Mouse (Mus musculus) adrenal gland, postnatal 0 days (tissue): ENCODE data around the gene Gm12248. TPM values are rescaled to one million over a fixed set of nuclear protein-coding genes. Genes with fewer than 3 reads are reported as not detected.

Experiments used
- polyA plus RNA-seq: library from polyadenylated mRNA; unstranded; fragments of >200 nt; fragmentation: Nextera tagmentation; extraction: Ambion mirVana; gene quantifications from 2 replicates; pipeline ENCODE4 v1.2.1, GENCODE M21; 2015

Gene Gm12248
- polyA plus RNA-seq = 0.17 and 1.3 TPM in 2 replicates

DNA sequence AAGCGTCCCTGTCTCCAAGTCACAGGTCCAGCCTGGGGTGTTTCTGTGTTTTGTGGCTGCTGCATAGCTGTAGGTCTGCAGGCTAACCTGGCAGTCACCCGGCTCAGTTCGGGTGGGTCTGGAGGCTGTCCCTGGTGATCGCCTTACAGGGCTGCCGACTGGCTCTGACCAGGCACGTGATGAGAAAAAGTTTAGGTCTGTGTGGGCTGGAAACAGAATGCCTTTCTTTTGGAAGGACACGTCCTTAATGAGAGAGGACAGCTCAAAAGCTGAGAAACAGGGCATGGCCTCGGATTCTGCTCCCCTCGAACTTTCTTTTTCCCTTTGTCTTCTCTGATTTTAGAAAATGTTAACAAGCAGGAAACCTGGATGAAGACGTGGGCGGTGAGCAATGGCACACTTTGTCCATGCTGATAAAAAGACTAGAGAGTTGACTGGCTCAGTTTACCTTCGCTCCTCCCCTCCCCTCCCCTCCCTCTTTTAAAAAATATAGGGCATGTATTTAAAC, at the start of gene Gm12248:
Gene Gm12248 (minus strand): TSS at position 114 of the 508 bp plus-strand sequence.

DNA sequence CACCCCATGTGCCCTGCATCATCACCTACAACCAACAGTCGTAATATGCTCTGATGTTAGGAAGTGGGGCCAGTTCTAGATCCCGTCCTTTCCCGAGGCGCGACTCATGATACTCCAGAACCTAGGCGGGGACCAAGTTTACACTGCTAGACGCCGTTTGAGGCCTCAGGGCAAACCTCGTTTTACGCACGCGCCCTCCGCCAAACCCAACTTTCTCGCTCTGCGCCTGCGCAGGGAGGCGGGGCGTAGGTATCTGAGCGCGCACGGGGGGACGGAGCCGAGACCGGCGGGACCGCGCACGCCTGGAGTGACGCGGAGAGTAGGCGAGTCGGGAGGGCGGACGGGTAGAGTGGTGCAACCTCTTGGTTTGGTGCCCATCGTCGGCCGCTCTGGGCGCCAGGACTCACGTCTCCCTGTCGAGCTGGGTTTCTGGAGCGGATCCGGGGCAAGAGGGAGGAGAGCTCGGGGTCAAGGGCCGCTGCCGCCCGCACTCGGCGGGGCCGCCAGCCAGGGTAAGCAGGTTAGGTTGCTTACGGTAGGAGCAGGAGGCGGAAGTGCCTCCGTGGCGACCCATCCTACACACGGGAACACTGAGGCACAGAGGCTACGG, 10.9 kb upstream of the Gm12248 start, which contains the start of gene Cnot8:
Gene Cnot8 (plus strand): TSS at position 457 of the 610 bp plus-strand sequence.

Other genes starting within 250 kb of the Gm12248 start
- 11.1 and 13.5 TPM in 2 replicates for gene Larp1, start 84.1 kb downstream of the Gm12248 start, polyA plus RNA-seq
- gene Cnot8, start 11.0 kb upstream of the Gm12248 start, polyA plus RNA-seq = 57.0 and 74.0 TPM in 2 replicates
- 4.0 and 6.8 TPM in 2 replicates for gene Gemin5, start 75.4 kb upstream of the Gm12248 start, polyA plus RNA-seq
- 189 and 196 TPM in 2 replicates for gene Mrpl22, start 78.5 kb upstream of the Gm12248 start, polyA plus RNA-seq
- gene Igtp, start 106.4 kb upstream of the Gm12248 start, polyA plus RNA-seq = 10.6 and 14.0 TPM in 2 replicates
- gene Irgm2, start 106.5 kb upstream of the Gm12248 start, polyA plus RNA-seq = 7.7 and 8.3 TPM in 2 replicates
- gene 4930438A08Rik, start 181.7 kb upstream of the Gm12248 start, polyA plus RNA-seq = 0.14 and 0.50 TPM in 2 replicates
- 6.3 and 10.3 TPM in 2 replicates for gene Zfp692, start 213.9 kb upstream of the Gm12248 start, polyA plus RNA-seq
- 56.5 and 56.9 TPM in 2 replicates for gene Zfp672, start 237.2 kb upstream of the Gm12248 start, polyA plus RNA-seq
- 28.2 and 38.7 TPM in 2 replicates for gene Sh3bp5l, start 237.6 kb upstream of the Gm12248 start, polyA plus RNA-seq